Mouse (Mus musculus) heart, postnatal 14 days (tissue): ENCODE results near the gene Tmem270. TPM values are rescaled to one million over a fixed set of nuclear protein-coding genes. Genes with fewer than 3 reads are reported as not detected.
A peak's percentile ranks its signal among the peaks of the same experiment; 100 is the strongest.

Experiments
- DNase-seq, 2 experiments: peaks; one replicate each; pipeline ENCODE4 v3.0.0; 2021 to 2022
- intact Hi-C: fragments of 180-260 bp; cut with DNase I; formaldehyde crosslinking; loops from one replicate; pipeline ENCODE4 v1.15.1; 2025
- total RNA-seq, 2 experiments: library from RNA; stranded (reverse); gene quantifications; 2 replicates each; pipeline ENCODE4 v1.2.3; 2021

The Tmem270 gene
- total RNA-seq, 2 experiments from 2014 or later, result not detected

DNA sequence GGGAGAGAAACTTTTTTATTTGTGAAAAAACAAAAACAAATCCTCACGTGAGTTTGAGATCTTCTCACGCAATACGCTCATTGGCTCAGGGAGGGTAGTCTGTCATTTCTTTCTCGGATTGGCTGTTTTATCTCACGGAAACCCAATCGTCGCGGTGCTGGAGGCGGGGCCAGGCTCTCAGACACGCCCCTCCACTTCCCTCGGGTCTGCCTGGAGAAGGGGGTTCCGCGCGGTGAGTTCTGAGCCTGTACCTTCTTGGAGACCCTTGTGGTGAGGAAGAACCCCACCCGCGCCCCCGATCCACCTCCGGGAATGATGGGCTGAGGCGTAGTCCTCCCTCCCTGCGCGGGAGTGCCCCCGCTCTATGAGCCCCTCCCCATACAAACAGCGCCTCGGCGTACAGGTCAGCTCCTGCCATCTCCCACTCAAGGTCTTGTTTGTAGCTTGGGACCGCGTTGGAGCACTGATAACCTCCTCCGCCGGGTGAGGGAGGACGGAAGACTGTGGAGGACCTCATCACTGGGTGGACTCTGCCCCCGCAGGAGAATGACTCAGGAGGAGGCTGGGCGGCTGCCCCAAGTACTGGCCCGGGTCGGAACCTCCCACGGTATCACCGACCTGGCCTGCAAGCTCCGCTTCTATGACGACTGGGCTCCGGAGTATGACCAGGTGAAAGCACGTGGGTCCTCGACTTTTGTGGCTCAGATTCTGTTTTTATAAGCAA is 25.8 kb upstream of the Tmem270 start, which contains the start of gene Mettl27:
TSS of gene Mettl27 (plus strand) at position 190 of the 724 bp plus-strand sequence.
- intact Hi-C loops, result no loop called here
- DNase-seq, result peak; percentile 82 to 88

DNA sequence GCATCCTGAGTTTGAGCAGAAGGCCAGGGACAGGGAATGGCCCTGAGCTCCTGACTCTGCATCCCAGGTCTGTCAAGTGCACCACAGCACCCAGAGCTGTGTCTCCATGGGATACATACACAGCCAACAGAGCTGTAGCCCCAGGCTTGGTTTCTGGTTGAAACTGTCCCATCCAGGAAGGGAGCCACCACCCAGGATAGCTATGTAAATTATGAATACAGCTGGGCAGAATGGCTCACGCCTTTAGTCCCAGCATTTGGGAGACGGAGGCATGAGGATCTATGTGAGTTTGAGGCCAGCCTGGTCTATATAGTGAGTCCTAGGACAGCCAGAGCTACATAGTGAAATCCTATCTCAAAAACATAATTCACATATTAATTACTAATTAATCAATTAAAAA is 23.5 kb upstream of the Tmem270 start:
- no peak for DNase-seq
- intact Hi-C loops, result no loop called here

DNA sequence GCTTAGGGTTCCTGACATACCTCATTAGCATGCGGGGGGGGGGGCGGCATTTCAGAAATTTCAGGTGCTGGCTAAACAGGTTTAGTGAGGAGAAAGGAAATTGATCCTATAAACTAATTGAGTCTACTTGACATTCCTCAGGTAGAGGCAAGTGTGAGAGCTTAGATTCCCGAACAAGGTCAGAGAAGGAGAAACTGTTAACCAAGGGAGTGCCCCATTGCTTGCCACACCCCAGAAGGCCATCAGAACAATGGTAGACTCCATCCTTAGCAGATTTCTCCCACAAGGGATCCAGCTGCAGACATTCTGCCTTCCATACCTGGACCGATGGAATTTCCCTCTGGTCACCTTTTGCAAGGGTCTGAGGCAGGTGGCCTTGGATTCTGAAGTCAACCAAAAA is 20.2 kb upstream of the Tmem270 start:
- no peak for DNase-seq
- intact Hi-C loops, result no loop called here

DNA sequence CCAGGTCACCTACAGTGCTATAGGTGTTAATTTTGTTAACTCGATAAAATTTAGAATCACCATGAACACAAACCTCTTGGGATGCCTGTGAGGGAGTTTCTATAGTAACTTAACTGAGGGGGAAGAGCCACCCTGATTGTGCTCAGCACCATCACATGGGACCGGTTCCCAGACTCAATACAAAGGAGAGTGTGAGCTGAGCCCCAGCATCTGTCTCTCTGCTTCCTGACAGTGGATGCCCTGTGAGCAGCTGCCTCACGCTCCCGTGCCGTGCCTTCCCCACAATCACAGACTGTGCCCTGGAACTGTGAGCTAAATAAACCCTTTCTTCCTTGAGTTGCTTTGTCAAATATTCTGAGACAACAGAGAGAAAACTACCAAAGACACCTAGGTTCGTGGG is 16.6 kb upstream of the Tmem270 start:
- DNase-seq, result no peak
- intact Hi-C loops, result no loop called here

DNA sequence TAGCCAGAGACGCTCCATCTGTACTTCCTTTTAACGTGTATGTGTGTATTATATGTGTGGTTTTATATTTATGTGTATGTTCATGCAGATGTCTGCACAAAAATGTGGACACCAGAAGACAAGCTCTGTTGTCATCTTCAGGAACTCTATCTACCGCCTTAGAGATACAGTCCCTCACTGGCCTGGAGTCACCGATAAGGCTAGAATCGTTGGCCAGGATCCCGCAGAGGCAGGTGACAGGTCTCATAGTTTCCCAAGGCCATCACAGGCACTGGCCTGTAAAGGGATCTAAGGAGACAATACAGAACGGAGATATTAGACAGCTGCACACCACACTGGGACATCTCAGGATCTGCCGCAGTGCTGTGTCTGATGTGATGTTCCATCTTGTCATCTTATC is 14.6 kb upstream of the Tmem270 start:
- no peak for DNase-seq
- intact Hi-C loops, result no loop called here

DNA sequence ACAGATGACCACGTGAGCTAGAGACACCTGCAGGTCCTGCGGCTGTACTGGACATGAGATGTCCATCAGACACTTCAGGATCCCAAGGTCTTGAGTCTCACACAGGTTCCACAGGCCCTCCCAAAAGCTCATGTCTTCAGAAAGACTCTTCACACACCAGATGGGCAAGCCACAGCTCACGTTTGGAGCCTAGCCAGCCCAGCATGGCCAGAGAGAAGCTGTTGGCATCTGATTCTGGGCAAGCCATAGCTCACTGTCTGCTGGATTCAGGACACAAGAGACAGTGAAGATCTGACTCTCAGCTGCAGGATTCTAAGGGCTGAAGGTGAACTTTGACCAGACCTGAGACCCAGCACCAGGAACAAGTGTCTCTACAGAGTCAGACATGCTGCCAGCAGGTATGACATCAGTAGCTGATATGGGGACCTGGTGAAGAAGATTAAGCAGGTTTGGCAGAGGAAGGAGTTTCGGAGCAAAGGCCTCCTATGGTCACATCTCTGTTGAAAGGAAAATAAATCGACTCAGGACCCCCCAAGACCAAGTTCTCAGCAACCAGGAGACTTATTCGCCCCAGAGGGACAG is 13.7 kb upstream of the Tmem270 start:
- no peak for DNase-seq
- intact Hi-C loops, result no loop called here

DNA sequence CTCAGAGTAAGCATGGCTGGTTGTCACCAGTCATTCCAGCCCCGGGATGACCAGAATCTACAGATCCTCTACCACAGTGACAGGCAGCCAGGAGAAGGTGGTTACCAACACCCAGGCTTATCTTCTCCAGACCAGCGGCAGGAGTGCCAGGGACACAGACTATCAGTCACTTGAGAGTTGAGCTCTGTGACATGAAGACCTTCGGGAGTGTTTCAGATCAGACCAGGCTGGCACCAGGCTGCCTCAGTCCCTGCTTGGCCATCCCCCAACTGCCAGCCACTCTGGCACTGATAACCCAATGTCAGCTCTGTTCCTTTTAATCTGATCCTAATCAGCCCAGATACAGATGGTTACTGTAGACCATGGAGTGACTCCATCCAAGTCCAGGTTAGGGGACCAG is 12.6 kb upstream of the Tmem270 start:
- DNase-seq, result no peak
- intact Hi-C loops, result no loop called here

GRCm38 (mm10) chr5:134918071-134918832 is 11.7 kb upstream of the Tmem270 start:
- intact Hi-C loops, result no loop called here
- DNase-seq, result peak; percentile 57 to 68

- DNase-seq, result no peak
- intact Hi-C loops, result no loop called here
These were observed 8.8 kb upstream of the Tmem270 start, which contains the start of gene Cldn13 for GRCm38 (mm10) chr5:134915311-134915710. Cldn13 (minus strand) TSS chr5:134915526.

- intact Hi-C loops, result no loop called here
- no peak for DNase-seq
These were observed 8.0 kb upstream of the Tmem270 start for GRCm38 (mm10) chr5:134914510-134914909.

DNA sequence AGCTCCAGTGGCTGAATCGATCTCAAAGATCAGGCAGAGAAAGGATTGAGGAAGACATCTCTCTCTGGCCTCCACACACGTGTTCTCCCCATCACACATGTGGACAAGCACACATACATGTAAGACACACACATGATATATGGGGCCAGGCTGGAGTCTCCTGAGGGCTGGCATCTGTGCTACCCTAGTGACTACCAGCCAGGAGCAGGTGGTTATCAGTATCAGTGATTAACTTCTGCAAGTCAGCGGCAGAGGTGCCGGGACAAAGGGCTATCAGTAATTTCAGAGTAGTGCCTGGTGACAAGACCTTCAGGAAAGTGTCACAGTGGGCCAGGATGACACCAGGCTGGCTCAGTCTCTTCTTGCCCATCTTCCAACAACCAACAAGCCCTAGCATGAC is 7.2 kb upstream of the Tmem270 start:
- intact Hi-C loops, result no loop called here
- DNase-seq, result no peak

DNA sequence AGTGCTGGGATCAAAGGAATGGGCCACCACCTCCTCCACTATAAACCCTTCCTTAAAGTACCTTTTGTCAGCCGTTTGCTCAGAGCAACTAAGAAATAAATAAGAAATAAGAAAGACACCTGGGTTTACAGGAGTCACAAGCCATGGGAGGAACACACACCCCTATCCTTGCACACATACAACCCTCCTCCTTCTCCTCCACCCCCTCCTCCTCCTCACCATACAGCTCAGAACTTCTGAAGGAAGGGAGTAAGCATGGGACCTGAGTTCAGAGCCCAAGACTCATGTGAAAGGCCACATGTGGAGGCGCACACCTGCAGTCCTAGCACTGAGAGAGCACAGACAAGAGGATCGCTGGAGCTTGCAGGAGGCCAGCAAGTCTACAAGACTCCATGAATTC is 6.8 kb upstream of the Tmem270 start:
- intact Hi-C loops, result no loop called here
- no peak for DNase-seq

- no peak for DNase-seq
- intact Hi-C loops, result no loop called here
These were observed 5.4 kb upstream of the Tmem270 start for GRCm38 (mm10) chr5:134911901-134912300.

DNA sequence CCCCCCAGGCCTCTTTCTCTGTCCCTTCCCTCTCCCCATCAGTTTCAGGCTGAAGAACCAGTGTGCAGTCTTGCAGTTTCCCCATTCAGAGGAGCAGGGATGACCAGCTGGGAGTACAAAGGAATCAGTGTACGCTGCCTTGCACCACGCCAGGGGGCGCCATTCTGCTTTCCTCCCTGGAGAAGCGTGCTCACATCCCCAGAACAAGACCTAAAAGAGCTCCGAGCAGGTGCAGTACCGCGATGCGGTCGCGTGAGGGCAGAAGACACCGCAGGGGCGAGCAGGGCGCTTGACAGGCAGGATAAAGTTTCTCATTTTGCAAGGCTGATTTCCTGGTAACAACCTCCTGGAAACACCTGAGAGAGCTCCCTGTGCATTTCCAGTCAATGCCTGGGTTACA is 602 bp upstream of the Tmem270 start:
- peak; percentile 95 to 98 for DNase-seq
- intact Hi-C loops, result loop anchor here (1.0 to 10.0 kb wide), 2 partner anchors 58 to 302 kb away; no protein-coding TSS in a partner anchor

GRCm38 (mm10) chr5:134901644-134902027 is 4.9 kb downstream of the Tmem270 start:
- no peak for DNase-seq
- intact Hi-C loops, result loop anchor here (2.0 to 10.0 kb wide), 5 partner anchors 155 to 401 kb away; partner anchors contain the start of gene Eln

DNA sequence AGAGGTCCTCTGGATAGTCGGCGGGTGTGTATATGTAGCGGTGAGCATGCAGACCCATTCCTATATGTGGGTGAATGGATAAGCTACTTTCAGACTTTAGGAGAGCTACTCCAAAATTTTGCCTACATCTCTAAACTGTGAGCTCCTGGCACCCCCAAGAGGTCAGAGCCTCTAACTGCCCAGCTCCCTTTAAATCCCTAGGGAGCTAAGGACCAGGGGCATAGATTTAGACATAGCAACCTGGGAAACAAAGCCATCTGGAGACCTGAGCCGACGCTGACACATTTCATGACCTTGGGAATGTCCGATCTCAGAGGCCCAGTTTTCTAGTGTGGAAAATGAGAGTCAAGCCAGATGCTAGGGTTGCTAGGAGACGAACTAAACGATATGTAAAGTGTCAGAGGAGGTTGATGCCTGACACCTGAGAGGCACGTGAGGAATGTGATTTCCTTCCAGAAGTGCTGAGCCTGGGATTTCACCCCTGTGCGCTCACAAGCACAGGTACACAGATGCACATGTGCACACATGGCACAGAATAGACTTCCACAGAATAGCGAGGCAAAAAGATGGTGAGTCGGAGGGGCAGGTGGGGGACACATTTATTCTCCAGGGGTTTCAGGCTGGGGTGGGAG is 5.4 kb downstream of the Tmem270 start:
- intact Hi-C loops, result loop anchor here (2.0 to 10.0 kb wide), 5 partner anchors 154 to 400 kb away; partner anchors contain the start of gene Eln
- peak; percentile 53 to 64 for DNase-seq

DNA sequence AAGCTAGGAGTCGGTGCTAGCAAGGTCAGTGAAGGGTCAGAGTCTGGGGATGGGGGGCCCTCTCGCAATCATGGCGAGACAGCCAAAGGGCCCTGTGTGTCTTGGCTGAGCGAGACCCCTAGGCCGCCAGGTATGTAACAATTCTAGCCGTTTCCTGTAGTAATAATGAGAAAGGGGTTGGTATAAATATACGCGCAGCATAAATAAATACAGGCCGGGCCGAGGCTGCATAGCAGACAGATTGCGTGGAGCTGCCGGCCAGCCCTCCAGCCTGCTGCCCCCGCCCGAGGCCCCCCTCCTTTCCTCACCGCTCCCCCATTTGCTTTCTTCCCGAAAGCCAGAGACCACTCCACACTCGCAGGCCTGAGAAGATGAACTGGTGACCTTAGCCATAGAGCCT is 8.9 kb downstream of the Tmem270 start:
- no peak for DNase-seq
- intact Hi-C loops, result no loop called here

DNA sequence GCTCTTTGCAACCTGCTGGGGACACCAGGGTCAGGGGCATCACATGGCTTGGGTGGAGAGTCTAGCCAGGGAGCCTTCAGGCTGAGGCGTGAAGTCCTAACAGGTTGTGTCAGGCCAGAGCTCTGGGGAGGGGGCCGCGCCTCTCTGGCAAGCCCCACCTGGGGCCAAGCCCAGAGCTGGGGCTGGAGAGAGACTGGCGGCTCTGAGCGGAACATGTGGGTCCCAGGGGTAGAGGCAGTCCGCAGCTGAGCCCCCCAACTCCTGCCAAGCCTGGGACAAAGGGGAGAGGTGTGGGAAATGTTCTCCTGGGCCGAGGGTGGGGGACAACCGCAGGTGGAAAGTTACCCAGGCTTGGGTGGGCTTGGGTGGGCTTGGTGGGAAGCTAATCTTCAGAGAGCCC is 9.6 kb downstream of the Tmem270 start:
- intact Hi-C loops, result no loop called here
- DNase-seq, result peak in 1 of 2 experiments; percentile 23

DNA sequence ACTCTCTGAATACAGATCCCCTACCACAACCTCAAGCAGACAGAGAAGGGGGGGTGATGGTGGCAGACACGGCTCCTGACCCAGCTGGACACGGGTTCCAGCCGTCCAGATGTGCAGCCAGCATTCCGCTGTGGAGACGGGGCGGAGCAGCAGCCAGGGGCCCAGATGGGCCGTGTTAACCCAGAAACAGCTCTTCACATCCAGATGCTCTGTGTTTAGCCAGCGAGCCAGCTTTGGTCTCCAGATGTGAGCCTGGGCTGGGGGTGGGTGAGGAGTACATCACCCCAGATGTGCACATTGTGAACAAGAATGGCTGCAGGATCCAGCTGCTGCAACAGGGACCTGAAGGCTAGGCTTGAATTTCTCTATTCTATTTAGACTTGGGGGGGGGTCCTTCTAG is 11.2 kb downstream of the Tmem270 start:
- peak; percentile 73 to 74 for DNase-seq
- intact Hi-C loops, result no loop called here

DNA sequence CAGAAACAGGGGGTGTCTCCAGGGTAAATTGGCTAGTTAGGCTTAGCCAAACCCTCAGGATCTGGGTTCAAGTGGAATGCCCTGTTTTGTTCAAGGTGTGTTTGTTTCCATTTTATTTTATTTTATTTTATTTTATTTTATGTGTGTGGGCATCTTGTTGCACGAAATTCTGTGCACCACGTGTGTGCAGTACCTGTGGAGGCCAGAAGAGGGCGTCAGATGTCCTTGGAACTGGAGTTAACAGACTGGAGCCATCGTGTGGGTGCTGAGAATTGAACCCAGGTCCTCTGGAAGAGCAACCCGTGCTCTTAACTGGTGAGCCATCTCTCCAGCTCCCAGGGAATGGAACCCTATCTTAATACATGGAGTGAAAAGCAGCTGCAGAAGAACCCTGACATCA is 13.8 kb downstream of the Tmem270 start:
- intact Hi-C loops, result no loop called here
- no peak for DNase-seq

DNA sequence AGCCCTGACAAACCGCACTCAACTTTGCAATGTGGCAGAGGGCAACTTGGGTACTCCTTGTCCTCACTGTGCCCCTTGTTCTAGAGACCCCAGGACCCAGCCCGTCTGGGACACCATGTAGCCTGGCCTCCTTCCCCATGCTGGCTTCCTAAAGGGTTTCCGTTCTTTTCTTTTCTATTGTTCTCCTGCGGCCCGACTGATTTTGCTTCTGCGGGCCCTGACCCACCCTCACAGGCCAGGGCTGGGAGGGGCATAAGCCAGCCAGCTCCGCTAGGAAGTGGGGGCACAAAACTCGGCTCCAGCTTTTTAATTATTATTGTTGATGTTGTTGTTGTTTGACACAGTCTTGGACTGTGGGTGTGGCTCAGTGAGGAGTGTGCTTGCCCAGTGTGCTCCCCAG is 15.0 kb downstream of the Tmem270 start:
- DNase-seq, result peak; percentile 43 to 54
- intact Hi-C loops, result no loop called here
